Mouse (Mus musculus) erythroblast, embryonic 14.5 days (primary cell): ENCODE data around the gene Ppif.

Experiments used
- GATA1 ChIP-seq: IDR thresholded peaks from 2 replicates; pipeline ENCODE4 v1.6.1; 2012; ENCODE audit warnings: low read length, inconsistent platforms, mixed read lengths
- TAL1 ChIP-seq: IDR thresholded peaks from 3 replicates; pipeline ENCODE4 v1.6.1; 2012; ENCODE audit warnings: low read length, inconsistent platforms, mixed read lengths

DNA sequence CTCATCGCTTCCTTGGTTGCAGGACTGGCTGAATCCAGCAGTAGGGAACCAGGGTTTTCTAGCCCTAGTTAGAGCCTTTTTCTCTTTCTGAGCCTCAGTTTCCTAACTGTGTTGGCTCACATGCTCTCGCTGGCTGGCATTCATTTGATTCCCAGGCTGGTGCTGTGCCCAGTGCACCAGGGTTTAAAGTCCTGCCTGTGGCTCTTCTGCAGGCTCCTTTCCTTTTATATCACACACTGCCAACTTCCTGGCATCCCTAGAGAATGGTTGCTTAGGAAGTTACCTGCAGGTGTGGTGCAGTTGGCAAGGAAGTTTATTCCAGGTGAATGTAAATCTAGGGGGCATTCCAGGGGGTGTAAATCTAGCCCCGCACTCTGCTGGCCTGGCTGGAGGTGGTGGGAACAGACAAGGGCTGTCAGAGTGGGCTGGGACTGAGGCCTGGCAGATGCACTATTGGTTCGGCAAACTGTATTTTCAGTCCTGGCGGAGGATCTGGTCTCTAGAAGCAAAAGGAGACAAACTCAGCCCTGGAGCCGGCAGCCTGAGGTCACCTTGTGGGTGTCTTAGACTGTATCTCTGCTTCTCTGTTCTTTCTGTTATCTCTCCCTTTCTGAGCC, 575 bp upstream of the Ppif start:
- TF ChIP-seq GATA1: no peak
- TF ChIP-seq TAL1: no peak
